Mouse (Mus musculus) ES-E14 (cell line): ENCODE results near the gene Zfp128.

Experiments used
- CHD2 ChIP-seq: IDR thresholded peaks from 2 replicates; pipeline ENCODE4 v1.6.1; 2014; ENCODE audit warnings: mild to moderate bottlenecking, low read depth, low read length, inconsistent platforms
- MAFK ChIP-seq: IDR thresholded peaks from 2 replicates; pipeline ENCODE4 v1.6.1; 2014; ENCODE audit warnings: mild to moderate bottlenecking, low read depth, low read length, inconsistent platforms; ENCODE audit not compliant: insufficient read depth
- ZC3H11A ChIP-seq: IDR thresholded peaks from 2 replicates; pipeline ENCODE4 v1.6.1; 2012; ENCODE audit warnings: low read depth, mild to moderate bottlenecking, inconsistent platforms, low read length, borderline replicate concordance
- ZNF384 ChIP-seq: IDR thresholded peaks from 2 replicates; pipeline ENCODE4 v1.6.1; 2012; ENCODE audit warnings: low read depth, low read length, inconsistent platforms

DNA sequence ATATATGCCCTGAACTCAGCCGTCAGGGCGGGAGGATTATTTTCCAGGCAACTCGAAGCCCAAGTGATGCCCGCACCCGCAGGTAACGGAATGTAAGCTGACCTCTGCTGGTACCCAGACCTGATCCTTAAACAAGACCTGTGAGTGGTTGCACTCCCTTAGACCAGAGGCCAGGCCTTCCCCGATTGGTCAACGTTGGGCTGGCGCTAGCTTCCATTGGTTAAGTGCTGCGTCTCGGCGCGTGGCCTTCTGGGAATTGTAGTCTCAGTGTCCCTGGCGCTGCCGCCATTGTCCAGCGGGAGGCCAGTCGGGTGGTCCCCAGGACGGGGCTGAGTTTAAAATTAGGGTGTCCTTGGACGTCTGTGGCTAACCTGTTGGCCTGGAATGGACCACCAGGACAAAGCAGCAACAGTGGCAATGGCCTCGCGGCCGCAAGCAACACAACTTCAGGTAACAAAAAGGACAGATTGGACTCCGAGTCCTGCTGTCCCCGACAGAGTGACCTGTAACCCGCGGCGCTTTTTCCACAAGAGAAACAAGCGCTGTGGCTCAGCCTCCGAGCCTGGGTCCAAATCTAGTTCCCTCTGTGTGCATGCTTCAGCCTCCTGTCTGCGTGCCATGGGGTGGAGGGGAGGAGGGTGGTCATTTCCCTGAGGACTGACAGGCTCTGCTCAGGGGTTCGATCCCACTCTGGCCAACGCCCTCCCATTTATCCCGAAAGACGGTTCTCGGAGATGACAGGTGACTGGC, at the start of gene Zfp128:
- TF ChIP-seq CHD2 (peak; percentile 53; the same call in 1 of the 2 replicates), MAFK (no peak), ZNF384 (no peak), ZC3H11A (no peak)
